Mouse (Mus musculus) layer of hippocampus, postnatal 36 days (tissue): Measurements from ENCODE around the gene Sumo2. TPM values are rescaled to one million over a fixed set of nuclear protein-coding genes. Genes with fewer than 3 reads are reported as not detected.
"Not testable (repeated sequence)": the region's sequence is repeated elsewhere in the genome, so short reads cannot be mapped to it uniquely, and the experiment has no call there.

Experiments used
- DNase-seq, 2 experiments: peaks; one replicate each; pipeline ENCODE4 v3.0.0; 2022
- total RNA-seq, 2 experiments: library from RNA; stranded (reverse); gene quantifications; 2 replicates each; pipeline ENCODE4 v1.2.3; 2021

Gene Sumo2
- total RNA-seq, 2 experiments from 2014 or later = 324 to 344 TPM

GRCm38 (mm10) chr11:115481553-115482259 lies 54.4 kb downstream of the Sumo2 start:
- DNase-seq = peak; percentile 59 to 62

GRCm38 (mm10) chr11:115478296-115478938 lies 57.7 kb downstream of the Sumo2 start:
- DNase-seq = no peak

GRCm38 (mm10) chr11:115477388-115477787 lies 58.7 kb downstream of the Sumo2 start:
- DNase-seq = not testable (repeated sequence)

- not testable (repeated sequence) for DNase-seq
Observed at GRCm38 (mm10) chr11:115476630-115477029, 59.4 kb downstream of the Sumo2 start.

GRCm38 (mm10) chr11:115475758-115476237 lies 60.3 kb downstream of the Sumo2 start:
- no peak for DNase-seq

GRCm38 (mm10) chr11:115475025-115475757 lies 60.9 kb downstream of the Sumo2 start, which contains the start of gene Armc7:
Armc7 (plus strand) TSS chr11:115475667.
- DNase-seq = peak; percentile 93 to 95

GRCm38 (mm10) chr11:115473626-115474275 lies 62.3 kb downstream of the Sumo2 start:
- DNase-seq = peak; percentile 91 to 93

Other genes starting within 250 kb of the Sumo2 start
- 10 to 100 TPM; 12.9 to 13.7 TPM for gene Fads6, start 238.6 kb downstream of the Sumo2 start, total RNA-seq
- gene Otop2, start 229.1 kb downstream of the Sumo2 start, total RNA-seq = under 1 TPM in 1 of 2 experiments, not detected in 1; 0.52 TPM
- gene Ush1g, start 214.2 kb downstream of the Sumo2 start, total RNA-seq = under 1 TPM; 0.30 to 0.35 TPM
- gene Otop3, start 201.5 kb downstream of the Sumo2 start, total RNA-seq = under 1 TPM in 1 of 2 experiments, not detected in 1; 0.22 TPM
- gene Hid1, start 168.5 kb downstream of the Sumo2 start, total RNA-seq = 100 to 1,000 TPM; 106 to 109 TPM
- 10 to 100 TPM; 25.3 to 25.7 TPM for gene Cdr2l, start 154.4 kb downstream of the Sumo2 start, total RNA-seq
- 100 to 1,000 TPM in 1 of 2 experiments, 10 to 100 TPM in 1; 98.1 to 105 TPM for gene Mrpl58, start 132.5 kb downstream of the Sumo2 start, total RNA-seq
- gene Atp5h, start 116.3 kb downstream of the Sumo2 start, total RNA-seq = 100 to 1,000 TPM; 478 to 524 TPM
- 10 to 100 TPM; 69.2 to 77.4 TPM for gene Kctd2, start 116.1 kb downstream of the Sumo2 start, total RNA-seq
- not detected for gene Trim80, start 95.7 kb downstream of the Sumo2 start, total RNA-seq
- gene Slc16a5, start 73.8 kb downstream of the Sumo2 start, total RNA-seq = not detected
- 10 to 100 TPM; 10.9 to 11.2 TPM for gene Armc7, start 60.6 kb downstream of the Sumo2 start, total RNA-seq
- 10 to 100 TPM; 62.5 to 67.8 TPM for gene Nt5c, start 44.4 kb downstream of the Sumo2 start, total RNA-seq
- gene Jpt1, start 21.9 kb downstream of the Sumo2 start, total RNA-seq = 100 to 1,000 TPM; 138 to 161 TPM
- 10 to 100 TPM; 49.8 to 60.7 TPM for gene Nup85, start 28.2 kb upstream of the Sumo2 start, total RNA-seq
- gene Mrps7, start 67.6 kb upstream of the Sumo2 start, total RNA-seq = 10 to 100 TPM; 48.8 to 61.3 TPM
- gene Gga3, start 67.8 kb upstream of the Sumo2 start, total RNA-seq = 10 to 100 TPM; 68.7 to 80.7 TPM
- gene Mif4gd, start 76.7 kb upstream of the Sumo2 start, total RNA-seq = 10 to 100 TPM; 21.0 to 21.2 TPM
- 10 to 100 TPM; 64.0 to 66.0 TPM for gene Slc25a19, start 92.0 kb upstream of the Sumo2 start, total RNA-seq
- 100 to 1,000 TPM; 181 to 192 TPM for gene Grb2, start 172.3 kb upstream of the Sumo2 start, total RNA-seq
- gene Tmem94, start 229.2 kb upstream of the Sumo2 start, total RNA-seq = 10 to 100 TPM; 49.6 to 50.1 TPM